Mouse (Mus musculus) kidney, adult 8-10 months (tissue): ENCODE measurements around the gene Etv2.
A peak's percentile ranks its signal among the peaks of the same experiment; 100 is the strongest.

Experiments
- DNase-seq, 2 experiments: peaks; one replicate each; pipeline ENCODE4 v3.0.0; 2022

Etv2 gene

DNA sequence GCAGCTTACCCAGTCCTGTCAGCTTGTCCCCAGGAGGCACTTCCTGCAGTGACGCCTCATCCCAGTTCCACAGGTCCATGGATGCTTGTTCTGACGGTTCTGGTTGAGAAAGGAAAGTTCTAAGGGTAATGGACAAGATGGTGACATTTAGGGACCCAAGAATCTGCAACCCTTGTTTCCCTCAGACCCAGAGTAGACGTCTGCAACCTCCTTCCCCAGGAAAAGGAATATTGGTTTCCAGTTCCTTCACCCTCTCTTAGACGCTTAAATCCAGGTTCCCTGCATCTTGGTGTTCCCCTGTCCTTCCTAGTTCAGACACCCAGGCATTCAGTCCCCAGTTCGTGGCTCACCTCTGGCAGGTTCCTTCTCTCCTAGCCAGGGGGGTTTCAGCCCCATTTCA lies at the start of gene Etv2:
Etv2 (minus strand) TSS at position 101 of the 400 bp plus-strand sequence.
- DNase-seq, result no peak

DNA sequence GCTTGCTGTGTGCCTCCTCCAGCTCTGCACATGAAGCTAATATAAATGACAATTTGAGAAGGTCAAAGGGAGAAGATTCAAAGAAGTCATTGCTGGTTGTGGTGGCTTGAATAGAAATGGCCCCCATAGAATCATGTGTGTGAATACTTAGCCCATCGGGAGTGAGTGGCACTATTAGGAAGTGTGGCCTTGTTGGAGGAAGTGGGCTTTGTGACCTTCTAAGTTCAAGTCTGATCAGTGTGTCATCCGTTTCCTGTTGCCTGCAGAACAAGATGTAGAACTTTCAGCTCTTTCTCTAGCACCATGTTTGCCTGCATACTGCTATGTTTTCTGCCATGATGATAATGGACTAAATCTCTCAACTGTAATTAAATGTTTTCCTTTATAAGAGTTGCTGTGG lies 47.8 kb upstream of the Etv2 start:
- DNase-seq, result no peak

DNA sequence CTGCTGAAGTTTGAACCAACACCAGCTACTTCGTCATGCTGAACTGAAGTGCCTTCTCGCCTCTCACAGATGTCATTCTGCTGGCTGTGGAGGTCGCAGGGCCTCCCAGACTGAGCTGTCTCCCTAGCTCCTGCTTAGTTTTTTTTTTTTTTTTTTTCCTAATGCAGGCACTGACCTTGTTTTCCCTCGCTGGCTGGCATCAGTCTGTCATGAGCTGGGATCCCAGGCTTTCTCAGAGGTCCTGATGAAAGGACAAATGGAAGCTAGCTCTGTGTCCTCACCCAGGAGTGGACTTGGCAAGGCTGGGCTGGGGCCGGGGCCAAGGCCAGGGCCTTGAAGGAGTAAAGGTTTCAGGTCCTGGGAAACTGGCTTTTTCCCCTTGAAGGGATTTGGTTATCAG lies 46.2 kb upstream of the Etv2 start:
- DNase-seq, result no peak

DNA sequence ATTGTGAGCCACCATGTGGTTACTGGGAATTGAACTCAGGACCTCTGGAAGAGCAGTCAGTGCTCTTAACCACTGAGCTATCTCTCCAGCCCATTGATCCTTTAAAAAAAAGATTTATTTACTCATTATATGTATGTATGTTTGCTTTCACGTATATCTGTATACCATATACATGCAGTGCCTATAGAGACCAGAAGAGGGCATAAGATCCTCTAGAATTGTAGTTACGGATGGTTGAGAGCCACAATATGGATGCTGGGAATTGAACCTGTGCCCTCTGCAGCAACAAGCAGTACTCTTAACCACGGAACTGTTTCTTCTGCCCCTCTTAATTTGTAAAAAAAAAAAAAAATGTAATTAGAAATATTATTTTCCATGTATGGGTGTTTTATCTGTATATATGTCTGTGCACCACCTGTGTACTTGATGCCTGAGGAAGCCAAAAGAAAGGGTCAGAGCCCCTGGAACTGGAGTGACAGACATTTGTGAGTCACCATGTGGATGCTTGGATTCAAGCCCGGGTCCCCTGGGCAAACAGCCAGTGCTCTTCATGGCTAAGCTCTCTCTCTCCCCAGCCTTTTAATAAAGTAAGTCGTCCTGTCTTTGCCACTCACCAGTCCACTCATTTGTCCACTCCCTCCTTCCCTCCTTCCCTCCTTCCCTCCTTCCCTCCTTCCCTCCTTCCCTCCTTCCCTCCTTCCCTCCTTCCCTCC lies 42.8 kb upstream of the Etv2 start:
- DNase-seq, result no peak

DNA sequence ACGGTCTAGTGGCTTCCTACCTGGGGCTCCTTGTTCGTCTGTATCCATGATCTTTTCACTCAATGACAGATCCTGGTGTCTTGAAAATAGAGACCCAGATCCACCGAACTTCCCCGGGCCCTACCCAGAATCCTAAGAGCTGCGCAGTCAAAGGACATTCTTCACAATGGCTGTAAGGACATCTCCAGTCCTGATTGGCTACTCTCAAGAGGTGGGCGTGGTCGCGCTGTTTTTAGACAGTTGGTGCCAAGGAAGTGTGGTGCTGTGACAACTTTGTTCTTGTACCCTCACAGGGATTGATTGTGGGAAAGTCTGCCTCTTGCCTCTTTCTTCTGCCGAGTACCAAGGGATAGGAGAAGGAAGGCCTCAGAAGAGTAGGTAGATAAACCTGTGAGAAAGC lies 35.8 kb upstream of the Etv2 start, which contains the start of gene Pmis2:
Pmis2 (minus strand) TSS at position 126 of the 400 bp plus-strand sequence.
- no peak for DNase-seq

DNA sequence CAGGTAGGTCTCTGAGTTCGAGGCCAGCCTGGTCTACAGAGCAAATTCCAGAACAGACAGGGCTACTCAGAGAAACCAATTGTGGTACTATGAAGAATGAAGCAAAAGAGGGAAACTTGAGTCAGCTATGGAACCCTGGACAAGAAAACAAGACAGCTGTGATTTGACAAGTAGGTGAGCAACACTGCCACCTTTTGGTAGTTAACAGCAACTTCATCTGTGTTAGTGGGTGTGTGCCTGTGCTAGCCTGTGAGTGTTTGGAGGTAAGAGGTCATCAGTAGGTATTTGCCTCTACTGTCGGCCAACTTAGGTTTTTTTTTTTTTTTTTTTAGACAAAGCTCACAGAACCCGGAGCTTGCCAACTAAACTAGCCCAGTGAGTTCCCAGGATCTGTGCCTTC lies 33.6 kb upstream of the Etv2 start:
- peak in 1 of 2 experiments; percentile 8 for DNase-seq

DNA sequence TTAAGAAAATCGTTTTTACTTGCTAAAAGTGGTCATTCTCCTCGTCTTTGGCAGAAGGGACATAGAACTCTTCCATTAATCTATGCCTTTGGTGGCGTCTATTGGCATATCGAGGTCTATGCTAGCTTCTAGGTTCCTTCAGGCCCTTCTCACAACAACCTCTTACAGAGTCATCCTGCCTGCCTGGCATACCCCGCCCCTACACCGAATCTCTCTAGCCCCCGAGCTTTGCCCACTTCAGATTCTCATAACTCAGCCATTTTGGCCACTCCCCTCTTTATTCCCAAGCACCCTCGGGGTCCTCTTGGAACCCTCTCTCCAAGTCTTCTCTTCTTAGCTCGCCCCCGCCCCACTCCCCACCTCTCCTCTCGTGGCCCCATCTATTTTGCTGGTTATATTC lies 29.7 kb upstream of the Etv2 start:
- DNase-seq, result peak in 1 of 2 experiments; percentile 3

DNA sequence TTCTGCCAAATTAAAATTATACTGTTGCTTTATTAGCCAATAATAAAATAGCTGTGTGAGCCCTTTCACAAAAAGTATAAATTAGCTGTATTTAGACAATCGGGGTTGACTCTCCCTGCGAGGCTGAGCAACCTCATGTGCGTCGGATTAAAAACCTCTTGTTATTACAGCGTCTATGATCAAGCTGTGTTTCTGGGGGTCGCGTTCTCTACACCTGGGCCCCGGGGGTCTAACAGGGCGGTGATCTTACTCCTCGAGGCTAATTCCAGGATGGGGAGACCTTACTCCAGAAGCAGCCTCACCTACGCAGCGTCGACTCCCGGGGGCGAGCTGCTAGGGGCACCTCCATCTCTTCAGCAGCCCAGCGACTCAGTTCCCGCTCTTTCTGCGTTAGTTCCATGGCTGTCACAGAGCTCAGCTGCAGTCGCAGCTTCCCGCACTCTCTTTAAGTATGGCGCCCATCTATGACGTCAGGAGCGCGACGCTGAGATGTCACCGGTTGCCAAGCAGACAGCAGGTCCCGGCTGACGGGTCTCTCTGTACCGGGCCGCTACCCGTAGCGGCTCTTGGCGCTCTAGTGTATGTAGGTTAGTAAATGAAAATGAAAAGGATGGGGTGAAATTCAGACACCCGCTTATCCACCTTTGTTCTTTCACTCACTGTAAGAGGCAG lies 29.0 kb upstream of the Etv2 start, which contains the start of gene Haus5:
Haus5 (minus strand) TSS at position 466 of the 672 bp plus-strand sequence.
- DNase-seq, result peak; percentile 82 to 90

DNA sequence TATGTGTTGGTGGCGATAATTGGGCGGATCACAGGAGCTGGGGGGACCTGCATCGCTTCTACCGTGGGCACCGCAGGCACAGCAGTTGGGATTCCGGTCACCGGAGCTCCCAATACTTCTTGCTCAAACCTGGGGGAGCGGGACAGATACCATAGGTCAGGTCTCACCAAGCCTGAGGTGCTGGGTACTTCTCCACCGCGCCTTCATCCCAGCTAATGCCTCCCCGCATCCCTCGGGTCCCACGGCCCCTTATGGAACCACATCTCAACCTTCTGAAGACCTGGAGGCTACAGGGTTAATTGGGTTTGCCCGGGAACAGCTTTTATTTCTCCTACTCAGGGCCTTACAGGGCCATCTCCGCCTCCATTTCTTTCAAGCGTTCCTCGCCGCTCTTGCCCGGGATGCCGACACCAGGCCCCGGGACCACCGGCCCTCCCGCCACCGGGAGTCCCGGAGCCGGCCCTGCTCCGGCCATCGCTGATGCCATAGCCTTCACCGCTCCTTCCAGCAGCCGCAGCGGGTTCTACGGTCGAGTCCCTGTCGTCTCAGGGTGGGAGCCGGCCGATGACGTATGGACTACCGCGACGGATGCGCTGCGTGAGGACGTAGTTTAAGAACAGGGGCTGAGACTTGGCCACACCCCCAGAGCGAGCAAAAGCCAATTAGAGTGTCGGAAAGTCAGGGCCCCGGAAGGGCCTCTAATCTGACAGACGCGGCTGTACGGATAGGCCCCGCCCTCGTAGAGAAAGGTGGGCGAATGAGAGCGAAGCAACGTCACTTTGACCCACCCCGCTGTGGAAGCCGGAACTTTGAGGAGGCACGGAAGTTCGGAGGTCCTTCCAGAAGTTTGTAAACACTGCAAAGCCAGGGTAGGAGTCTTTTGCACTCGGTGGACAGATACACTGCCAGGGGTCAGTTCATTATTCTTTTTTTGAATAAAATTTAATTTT lies 14.2 kb upstream of the Etv2 start, which contains the start of gene Rbm42:
Rbm42 (minus strand) TSS at position 727 of the 950 bp plus-strand sequence.
- DNase-seq, result peak; percentile 99

DNA sequence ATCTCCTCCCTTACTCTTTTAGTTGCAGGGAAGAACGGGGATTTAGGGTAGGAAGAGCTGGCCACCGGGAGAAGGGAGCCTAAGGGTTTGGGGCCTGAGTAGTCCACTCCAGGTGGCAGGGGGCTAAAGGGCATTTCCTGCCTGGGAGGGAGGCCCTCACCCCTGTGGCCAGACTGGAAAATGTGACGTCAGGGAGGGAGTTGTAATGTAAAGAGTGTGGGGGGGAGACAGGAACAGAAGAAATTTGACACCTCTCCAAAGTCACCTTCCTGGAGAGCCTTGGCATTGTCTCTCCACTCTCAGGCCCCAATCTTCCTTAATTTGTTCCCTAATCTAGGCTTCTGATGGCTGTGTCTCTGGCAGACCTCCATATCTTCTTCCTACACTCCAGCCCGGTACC lies 3.4 kb upstream of the Etv2 start:
- DNase-seq, result no peak

DNA sequence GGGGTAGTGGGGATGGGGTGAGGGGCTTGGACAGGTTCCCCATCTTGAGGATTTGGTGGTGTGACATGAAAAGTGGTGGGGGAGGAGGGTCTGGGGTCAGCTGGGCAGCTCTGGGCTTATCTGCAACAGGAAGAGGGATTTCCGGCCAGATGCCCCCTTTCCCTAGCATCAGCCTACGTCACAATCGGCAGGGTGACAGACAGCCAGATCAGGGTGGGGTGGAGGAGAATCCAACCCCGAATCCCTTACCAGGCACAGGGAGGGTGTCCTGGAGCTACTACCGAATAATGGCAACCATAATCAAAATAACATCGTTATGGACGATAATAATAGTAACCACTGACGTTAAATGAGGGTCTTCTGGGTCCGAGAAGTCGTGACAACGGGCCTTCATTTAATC lies 743 bp upstream of the Etv2 start:
- DNase-seq, result no peak

DNA sequence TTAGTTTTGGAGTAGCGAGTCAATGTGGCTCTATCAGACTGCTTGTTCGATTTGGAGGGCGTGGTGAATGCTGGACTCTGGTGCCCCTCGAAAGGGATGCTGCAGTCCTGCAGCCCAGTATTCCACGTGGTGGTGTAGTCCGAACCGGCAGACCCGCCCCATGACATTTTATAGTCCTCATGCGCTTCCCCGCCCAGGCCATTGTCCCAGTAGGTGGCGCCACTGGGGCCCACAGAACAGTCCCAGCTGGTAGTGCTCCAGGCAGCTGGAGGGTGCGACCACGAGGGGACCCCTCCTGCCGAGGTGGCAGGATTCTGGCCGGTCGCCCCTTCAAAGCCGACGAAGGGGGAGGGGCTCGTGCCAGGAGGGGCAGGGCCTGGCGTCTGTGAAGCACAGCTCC lies 1.0 kb downstream of the Etv2 start:
- peak in 1 of 2 experiments; percentile 45 for DNase-seq

DNA sequence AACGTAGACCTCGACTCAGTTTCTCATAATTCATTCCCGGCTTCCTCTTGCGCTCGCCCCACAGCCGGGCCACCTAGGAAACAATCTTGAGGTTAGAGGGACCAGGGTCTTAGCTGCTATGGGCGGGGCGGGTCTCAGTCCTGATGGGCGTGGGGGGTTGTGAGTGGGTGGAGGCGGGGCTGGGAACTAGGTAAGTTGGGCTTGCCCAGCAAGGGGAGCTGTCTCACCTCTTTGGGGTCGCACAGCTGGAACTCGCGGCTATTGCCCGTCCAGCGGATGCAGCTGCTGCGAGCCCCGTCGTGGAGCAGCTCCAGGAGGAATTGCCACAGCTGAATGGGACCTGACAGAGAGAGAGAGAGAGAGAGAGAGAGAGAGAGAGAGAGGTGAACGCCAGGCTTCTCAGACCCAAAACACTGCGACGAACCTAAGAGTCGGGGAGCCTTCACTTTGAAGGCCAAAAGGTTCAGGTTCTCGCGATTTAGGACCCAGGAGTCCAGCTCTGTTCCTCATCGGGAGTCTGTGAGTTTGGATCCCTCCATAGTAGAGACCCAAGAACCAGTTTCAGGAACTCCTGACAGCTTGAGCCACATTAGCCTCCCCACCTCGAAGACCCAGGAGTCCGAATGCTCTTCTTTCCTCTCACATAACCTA lies 1.8 kb downstream of the Etv2 start:
- DNase-seq, result no peak

DNA sequence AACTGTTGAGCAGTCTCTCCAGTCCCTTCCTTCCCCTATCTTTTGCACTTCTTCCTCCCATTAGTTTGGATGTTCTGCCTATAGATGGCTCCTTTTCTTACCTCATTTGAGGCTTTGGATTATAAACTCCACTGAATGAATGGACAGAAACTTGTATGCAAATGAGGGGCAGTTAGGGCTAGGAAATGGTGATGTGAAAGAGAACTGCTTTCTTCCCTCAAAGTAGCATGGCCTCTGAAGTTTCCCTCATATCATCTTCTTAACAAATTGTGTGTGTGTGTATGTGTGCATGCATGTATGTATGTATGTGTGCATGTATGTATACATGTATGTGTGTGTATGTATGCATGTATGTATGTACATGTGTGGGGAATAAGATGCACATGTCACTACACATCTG lies 6.6 kb downstream of the Etv2 start:
- DNase-seq, result no peak

DNA sequence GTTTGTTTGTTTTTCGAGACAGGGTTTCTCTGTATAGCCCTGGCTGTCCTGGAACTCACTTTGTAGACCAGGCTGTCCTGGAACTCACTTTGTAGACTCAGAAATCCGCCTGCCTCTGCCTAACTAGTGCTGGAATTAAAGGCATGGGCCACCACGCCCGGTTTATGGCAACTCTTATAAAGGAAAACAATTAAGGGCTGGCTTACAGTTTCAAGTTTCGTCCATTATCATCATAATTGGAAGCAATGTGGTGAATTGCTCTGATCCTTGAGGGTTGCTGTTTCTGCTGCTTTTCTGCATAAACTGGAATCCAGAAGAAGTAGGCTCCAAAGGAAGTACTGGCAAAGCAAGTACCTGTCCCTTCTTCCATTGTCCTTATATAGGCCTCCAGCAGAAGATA lies 9.0 kb downstream of the Etv2 start:
- DNase-seq, result no peak

DNA sequence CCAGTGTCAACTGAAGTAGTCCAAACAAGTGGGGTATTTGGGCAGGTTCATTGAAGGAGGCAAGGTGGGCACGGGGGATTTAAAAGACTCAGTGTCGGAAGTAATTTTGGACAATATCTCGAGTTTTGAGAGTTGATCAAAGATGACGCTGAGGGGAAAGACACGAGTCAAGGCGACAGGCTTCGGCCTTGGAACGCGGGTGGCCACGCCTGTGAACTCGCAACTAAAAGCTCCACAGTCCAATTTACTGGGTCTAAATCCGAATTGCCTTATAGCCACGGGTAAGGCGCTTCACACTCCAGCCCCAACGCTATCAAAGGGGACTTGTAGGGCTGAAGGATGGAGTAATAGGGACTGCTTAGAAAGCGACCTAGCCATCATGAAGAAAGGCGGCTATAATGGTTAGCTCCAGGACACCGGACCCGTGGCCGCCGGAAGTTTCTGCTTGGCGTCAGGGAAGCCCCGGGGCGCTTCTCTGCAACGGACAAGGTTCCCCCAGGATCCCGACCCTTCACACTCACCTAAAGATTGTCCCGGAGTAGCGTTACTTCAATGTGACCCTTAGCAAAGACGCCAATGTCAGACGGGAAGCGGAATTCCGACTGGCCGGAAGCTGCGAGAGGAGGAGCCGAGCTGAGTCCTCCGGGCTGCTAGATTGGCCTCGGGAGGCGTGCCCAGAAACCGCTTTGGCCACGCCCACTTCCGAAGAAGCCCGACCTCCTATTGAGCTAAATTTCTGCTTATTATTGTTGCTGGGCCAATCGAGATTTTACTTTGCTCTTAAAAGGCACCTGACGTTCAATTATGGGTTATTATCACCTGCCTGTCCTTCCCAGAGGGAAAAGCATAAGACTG lies 9.9 kb downstream of the Etv2 start, which contains the start of gene Cox6b1:
Cox6b1 (minus strand) TSS at position 622 of the 855 bp plus-strand sequence.
- peak; percentile 89 to 90 for DNase-seq

DNA sequence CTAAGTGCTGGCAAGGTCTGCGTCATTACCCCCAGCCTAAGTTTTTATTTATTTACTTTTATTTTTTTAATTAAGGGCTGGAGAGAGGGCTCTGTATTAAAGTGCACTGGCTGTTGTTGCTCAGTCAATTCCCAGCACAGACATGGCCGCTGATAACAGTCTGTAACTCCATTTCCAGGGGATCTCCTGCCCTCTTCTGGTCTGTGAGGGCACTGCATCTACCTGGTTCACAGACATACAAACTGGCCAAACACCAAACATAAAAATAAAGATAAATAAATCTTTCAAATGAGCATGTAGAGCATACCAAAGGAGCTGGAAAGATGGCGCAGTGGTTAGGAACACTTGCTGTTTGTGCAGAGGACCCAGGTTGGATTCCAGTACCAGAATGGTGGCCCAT lies 16.4 kb downstream of the Etv2 start:
- DNase-seq, result peak in 1 of 2 experiments; percentile 48

DNA sequence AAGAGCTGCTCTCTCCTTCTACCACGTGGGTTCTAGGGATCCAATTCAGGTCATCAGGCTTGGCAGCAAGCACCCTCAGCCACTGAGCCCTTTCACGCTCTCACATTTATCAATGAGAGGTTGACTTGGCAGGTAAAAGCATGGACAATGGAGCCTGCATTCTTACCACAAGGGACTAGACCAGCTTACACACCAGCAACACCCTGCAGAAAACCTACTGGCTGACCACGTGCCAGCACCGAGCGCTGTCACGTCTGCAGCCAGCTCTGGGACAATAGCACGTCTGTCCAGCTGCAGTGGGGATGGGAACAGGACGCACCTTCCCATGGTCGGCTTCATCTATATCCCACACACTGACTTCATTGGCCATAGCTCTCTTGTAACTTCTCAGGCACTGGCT lies 17.0 kb downstream of the Etv2 start:
- DNase-seq, result no peak

DNA sequence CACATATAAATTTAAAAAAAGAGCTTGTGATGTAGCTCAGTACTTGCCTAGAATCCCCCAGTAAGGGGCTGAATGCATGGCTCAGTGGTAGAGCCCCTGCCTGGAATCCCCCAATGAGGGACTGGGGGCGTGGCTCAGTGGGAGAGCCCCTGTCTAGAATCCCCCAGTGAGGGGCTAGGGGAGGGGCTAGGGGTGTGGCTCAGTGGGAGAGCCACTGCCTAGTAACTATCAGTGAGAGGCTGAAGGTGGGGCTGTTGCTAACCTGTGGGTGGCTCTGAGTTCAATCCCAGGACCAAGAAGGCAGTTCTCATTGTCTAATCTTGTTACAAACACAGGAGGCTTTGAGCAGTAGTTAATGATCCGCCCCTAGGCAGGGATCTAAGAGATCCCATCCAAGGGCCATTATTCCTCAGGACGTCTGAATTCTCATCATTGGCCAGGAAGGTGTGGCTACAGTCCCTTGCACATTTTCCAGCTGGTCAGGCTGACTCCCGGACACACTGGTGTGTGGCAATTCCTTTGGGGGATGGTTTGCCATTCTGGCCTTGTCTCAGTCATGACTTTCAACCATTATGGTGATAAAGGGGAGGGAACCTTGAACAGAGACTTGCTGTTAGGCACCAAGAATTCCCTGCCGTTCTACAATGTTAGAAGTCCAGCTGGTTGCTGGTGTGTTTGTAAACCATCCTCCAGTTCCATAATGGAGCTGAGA lies 20.4 kb downstream of the Etv2 start:
- no peak for DNase-seq

DNA sequence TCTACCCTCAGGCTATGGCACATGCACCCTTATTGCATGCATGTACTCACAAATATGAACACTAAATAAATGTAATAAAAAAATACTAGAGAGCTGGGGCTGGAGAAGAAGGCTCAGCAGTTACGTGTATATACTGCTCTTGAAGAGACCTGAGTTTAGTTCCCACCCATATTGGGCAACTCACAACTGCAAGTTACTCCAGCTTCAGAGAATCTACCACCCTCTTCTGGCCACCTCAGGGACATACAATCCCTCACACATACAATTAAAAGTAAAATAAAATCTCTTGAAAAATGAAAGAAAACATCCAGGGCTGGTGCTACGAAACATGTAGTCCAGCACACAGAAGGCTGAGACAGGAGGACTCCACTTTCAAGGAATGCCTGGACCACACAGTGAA lies 21.2 kb downstream of the Etv2 start:
- no peak for DNase-seq
